Mouse (Mus musculus): ENCODE measurements around the gene Opcml. TPM values are rescaled to one million over a fixed set of nuclear protein-coding genes. Genes with fewer than 3 reads are reported as not detected.
A peak's percentile ranks its signal among the peaks of the same experiment; 100 is the strongest.

Gene Opcml
- polyA plus RNA-seq, 1 experiment from 2014 or later = 4.1 TPM

- H3K36me3 ChIP-seq = no peaks in the 10 kb centered on the region
- H3K4me2 ChIP-seq = no peak overlapping the region
- 82% methylated on average over 5 of the region's 5 CpGs for WGBS
- H3K4me3 ChIP-seq (replicated peaks) = no peak overlapping the region
- H3K9ac ChIP-seq = no peak overlapping the region
- ATAC-seq (ENCODE audit: insufficient read depth, low FRiP score, low read depth) = no peak
- H3K27ac ChIP-seq = no peak overlapping the region
- no peaks in the 10 kb centered on the region for H3K9me3 ChIP-seq
- no peaks in the 10 kb centered on the region for H3K27me3 ChIP-seq (replicated peaks)
- H3K4me1 ChIP-seq = no peaks in the 10 kb centered on the region
Measured at GRCm38 (mm10) chr9:27889636-27890035, 99.1 kb downstream of the Opcml start.

DNA sequence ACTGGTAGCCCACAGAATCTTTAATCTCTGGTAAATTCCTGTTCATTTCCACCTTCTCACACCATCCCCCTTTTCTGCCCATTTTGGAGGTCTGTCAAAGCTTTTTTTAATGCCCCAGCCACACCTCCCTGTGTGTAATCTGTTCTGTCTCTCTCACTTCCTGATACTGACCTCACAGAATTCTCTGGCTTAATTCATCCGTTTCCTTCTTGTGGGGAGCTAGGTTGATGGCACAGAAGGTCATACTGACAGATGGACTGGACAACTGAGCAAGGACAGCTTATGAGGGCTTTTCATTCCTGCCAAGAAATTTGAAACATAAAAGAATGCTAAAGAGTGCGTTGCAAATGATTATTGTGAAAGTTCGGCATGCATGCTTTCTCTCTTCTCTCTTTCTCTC is 126.7 kb downstream of the Opcml start:
- no peaks in the 10 kb centered on the region for H3K9me3 ChIP-seq
- WGBS = 43% methylated on average over 3 of the region's 3 CpGs
- no peaks in the 10 kb centered on the region for H3K36me3 ChIP-seq
- H3K4me3 ChIP-seq (replicated peaks) = no peak overlapping the region
- no peak for ATAC-seq (ENCODE audit: insufficient read depth, low FRiP score, low read depth)
- H3K4me1 ChIP-seq = no peaks in the 10 kb centered on the region
- no peak overlapping the region for H3K9ac ChIP-seq
- H3K4me2 ChIP-seq = no peak overlapping the region
- H3K27me3 ChIP-seq (replicated peaks) = no peaks in the 10 kb centered on the region
- H3K27ac ChIP-seq = no peak overlapping the region

DNA sequence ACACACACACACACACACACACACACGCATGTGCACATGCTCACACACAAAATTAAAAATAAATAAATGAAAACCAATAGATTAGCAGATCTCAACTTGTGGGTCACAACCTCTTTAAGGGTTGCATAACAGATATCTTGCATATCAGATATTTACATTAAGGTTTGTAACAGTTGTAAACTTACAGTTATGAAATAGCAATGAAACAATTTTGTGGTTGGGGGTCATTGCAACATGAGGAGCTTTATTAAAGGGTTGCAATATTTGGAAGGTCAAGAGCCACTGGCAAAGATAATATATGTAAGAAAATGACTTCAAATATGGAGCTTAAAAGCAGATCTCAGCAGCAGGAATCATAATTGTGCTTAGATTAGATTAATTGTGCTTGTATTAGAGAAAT is 132.9 kb downstream of the Opcml start:
- no peaks in the 10 kb centered on the region for H3K4me1 ChIP-seq
- H3K27ac ChIP-seq = no peak overlapping the region
- no peaks in the 10 kb centered on the region for H3K9me3 ChIP-seq
- ATAC-seq (ENCODE audit: insufficient read depth, low FRiP score, low read depth) = no peak
- WGBS = 86% methylated on average over 1 of the region's 1 CpGs
- no peaks in the 10 kb centered on the region for H3K27me3 ChIP-seq (replicated peaks)
- no peak overlapping the region for H3K4me2 ChIP-seq
- no peak overlapping the region for H3K9ac ChIP-seq
- no peak overlapping the region for H3K4me3 ChIP-seq (replicated peaks)
- H3K36me3 ChIP-seq = no peaks in the 10 kb centered on the region

DNA sequence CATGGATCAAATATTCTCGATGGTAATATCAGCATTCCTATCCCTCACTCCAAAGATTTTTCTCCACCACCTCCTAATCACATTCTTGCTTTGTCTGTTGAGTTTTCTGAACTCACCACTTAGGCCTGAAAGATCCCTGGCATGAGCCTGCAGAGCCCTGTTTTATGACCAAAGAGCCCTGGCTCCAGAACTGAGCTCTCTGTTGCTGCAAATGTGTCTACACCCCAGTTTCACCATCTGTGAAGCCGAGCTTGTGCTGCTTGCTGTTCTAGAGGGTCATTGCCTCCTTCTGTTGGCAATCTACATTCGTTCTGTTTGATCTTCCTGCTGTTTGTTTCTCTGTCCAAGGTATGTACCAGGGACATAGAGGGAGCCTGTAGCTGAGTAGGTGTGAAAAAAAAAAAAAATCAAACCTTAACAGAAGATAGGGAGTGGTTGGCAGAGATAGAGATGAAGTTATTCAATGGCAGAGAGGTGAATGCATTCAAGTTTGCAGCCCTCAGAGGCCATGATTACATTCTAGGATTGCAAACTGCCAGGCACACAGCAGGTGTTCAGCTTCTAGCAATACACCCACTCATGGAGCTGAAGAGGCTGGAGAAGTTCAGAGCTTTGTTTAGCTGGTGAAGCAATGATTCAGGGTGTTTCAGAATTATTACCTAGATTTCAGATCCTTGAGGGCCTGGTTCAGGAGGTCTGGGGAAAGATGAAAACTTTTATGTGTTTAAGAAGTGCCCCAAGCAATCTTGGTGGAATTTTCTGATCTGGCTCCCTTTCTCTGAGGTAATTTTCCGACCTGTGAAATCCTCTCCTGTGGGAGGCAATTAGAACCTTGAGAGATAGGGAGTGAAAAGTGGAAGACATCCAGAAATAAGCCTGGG is 133.6 kb downstream of the Opcml start:
- no peak overlapping the region for H3K27ac ChIP-seq
- H3K27me3 ChIP-seq (replicated peaks) = no peaks in the 10 kb centered on the region
- ATAC-seq (ENCODE audit: insufficient read depth, low FRiP score, low read depth) = no peak
- no peak overlapping the region for H3K9ac ChIP-seq
- H3K4me1 ChIP-seq = no peaks in the 10 kb centered on the region
- 61% methylated on average over 4 of the region's 4 CpGs for WGBS
- H3K4me2 ChIP-seq = no peak overlapping the region
- H3K9me3 ChIP-seq = no peaks in the 10 kb centered on the region
- H3K4me3 ChIP-seq (replicated peaks) = no peak overlapping the region
- no peaks in the 10 kb centered on the region for H3K36me3 ChIP-seq

- no peak overlapping the region for H3K4me2 ChIP-seq
- H3K9me3 ChIP-seq = no peaks in the 10 kb centered on the region
- H3K36me3 ChIP-seq = no peaks in the 10 kb centered on the region
- 79% methylated on average over 2 of the region's 2 CpGs for WGBS
- H3K4me3 ChIP-seq (replicated peaks) = no peak overlapping the region
- no peak overlapping the region for H3K27ac ChIP-seq
- H3K9ac ChIP-seq = no peak overlapping the region
- H3K27me3 ChIP-seq (replicated peaks) = no peaks in the 10 kb centered on the region
- ATAC-seq (ENCODE audit: insufficient read depth, low FRiP score, low read depth) = no peak
- no peaks in the 10 kb centered on the region for H3K4me1 ChIP-seq
Measured at GRCm38 (mm10) chr9:27925650-27926049, 135.1 kb downstream of the Opcml start.

- H3K4me2 ChIP-seq = no peak overlapping the region
- no peaks in the 10 kb centered on the region for H3K27me3 ChIP-seq (replicated peaks)
- no peak overlapping the region for H3K9ac ChIP-seq
- no peaks in the 10 kb centered on the region for H3K4me1 ChIP-seq
- no peak overlapping the region for H3K27ac ChIP-seq
- no peaks in the 10 kb centered on the region for H3K36me3 ChIP-seq
- H3K9me3 ChIP-seq = no peaks in the 10 kb centered on the region
- no peak for ATAC-seq (ENCODE audit: insufficient read depth, low FRiP score, low read depth)
- H3K4me3 ChIP-seq (replicated peaks) = no peak overlapping the region
Measured at GRCm38 (mm10) chr9:27937253-27937652, 146.7 kb downstream of the Opcml start.

DNA sequence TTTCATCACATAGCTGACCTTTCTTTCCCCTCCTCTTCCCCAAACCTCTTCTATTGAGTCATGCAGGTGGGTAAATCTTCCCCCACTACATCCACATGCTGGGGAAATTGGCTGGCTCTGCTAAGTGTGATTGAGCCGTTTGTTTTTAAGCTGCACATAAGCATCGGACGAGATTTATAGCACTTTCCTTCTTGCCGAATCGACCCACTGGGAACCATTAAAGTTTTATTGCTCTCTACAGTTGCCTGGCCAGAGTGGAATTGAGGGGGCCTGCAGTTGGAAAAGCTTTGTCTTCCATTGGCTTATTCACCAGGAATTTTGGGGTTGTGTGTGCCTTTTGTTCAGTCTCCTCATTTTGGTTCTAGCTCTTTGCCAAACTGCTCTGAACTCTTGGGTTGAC is 147.1 kb downstream of the Opcml start:
- no peak for ATAC-seq (ENCODE audit: insufficient read depth, low FRiP score, low read depth)
- Histone ChIP-seq H3K4me2 (no peak overlapping the region), H3K27me3 (replicated peaks) (no peaks in the 10 kb centered on the region), H3K9me3 (no peaks in the 10 kb centered on the region), H3K9ac (no peak overlapping the region), H3K4me3 (replicated peaks) (no peak overlapping the region), H3K36me3 (no peaks in the 10 kb centered on the region), H3K27ac (no peak overlapping the region), H3K4me1 (no peaks in the 10 kb centered on the region)
- 74% methylated on average over 5 of the region's 5 CpGs for WGBS

GRCm38 (mm10) chr9:27945323-27946010 is 154.9 kb downstream of the Opcml start:
- H3K4me2 ChIP-seq = no peak overlapping the region
- no peaks in the 10 kb centered on the region for H3K36me3 ChIP-seq
- H3K4me1 ChIP-seq = no peaks in the 10 kb centered on the region
- no peak overlapping the region for H3K4me3 ChIP-seq (replicated peaks)
- H3K27me3 ChIP-seq (replicated peaks) = no peaks in the 10 kb centered on the region
- no peak overlapping the region for H3K27ac ChIP-seq
- no peak for ATAC-seq (ENCODE audit: insufficient read depth, low FRiP score, low read depth)
- H3K9me3 ChIP-seq = no peaks in the 10 kb centered on the region
- WGBS = 44% methylated on average over 11 of the region's 11 CpGs
- H3K9ac ChIP-seq = no peak overlapping the region

- H3K36me3 ChIP-seq = no peaks in the 10 kb centered on the region
- H3K4me3 ChIP-seq (replicated peaks) = no peak overlapping the region
- H3K4me2 ChIP-seq = no peak overlapping the region
- 0 out of 2 replicates have a peak, but pooled peaks have one; percentile 47 for ATAC-seq (ENCODE audit: insufficient read depth, low FRiP score, low read depth)
- no peaks in the 10 kb centered on the region for H3K9me3 ChIP-seq
- H3K27me3 ChIP-seq (replicated peaks) = no peaks in the 10 kb centered on the region
- no peaks in the 10 kb centered on the region for H3K4me1 ChIP-seq
- 47% methylated on average over 5 of the region's 5 CpGs for whole genome bisulfite sequencing
- H3K27ac ChIP-seq = no peak overlapping the region
- H3K9ac ChIP-seq = no peak overlapping the region
Measured at GRCm38 (mm10) chr9:27951110-27951509, 160.5 kb downstream of the Opcml start.

GRCm38 (mm10) chr9:27961682-27962081 is 171.1 kb downstream of the Opcml start:
- no peak overlapping the region for H3K9ac ChIP-seq
- H3K4me3 ChIP-seq (replicated peaks) = no peak overlapping the region
- H3K36me3 ChIP-seq = no peaks in the 10 kb centered on the region
- 85% methylated on average over 3 of the region's 3 CpGs for WGBS
- H3K27me3 ChIP-seq (replicated peaks) = no peaks in the 10 kb centered on the region
- no peak overlapping the region for H3K4me2 ChIP-seq
- H3K27ac ChIP-seq = no peak overlapping the region
- H3K9me3 ChIP-seq = no peaks in the 10 kb centered on the region
- no peaks in the 10 kb centered on the region for H3K4me1 ChIP-seq
- ATAC-seq (ENCODE audit: insufficient read depth, low FRiP score, low read depth) = no peak

DNA sequence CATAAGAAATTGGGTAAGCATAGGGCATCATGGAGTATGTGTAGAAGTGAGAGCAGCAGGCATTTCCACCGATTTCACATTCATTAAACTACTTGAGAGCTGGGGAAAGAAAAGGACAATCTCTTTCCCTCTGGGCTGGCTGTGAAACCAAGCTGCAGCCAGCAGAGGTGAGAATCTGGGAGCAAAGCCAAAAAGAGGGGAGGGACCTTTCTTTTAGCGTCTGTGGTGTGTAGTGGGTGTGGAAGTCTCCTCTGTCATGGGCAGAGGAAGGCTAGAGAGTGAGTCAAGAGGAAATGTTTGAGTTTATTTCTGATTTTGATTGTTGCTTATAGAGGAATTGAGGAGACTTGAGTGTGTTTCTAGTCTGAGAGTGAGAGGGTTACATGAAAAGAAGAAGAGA is 172.8 kb downstream of the Opcml start:
- ATAC-seq (ENCODE audit: insufficient read depth, low FRiP score, low read depth) = no peak
- Histone ChIP-seq H3K27ac (no peak overlapping the region), H3K36me3 (no peaks in the 10 kb centered on the region), H3K27me3 (replicated peaks) (no peaks in the 10 kb centered on the region), H3K4me2 (no peak overlapping the region), H3K9me3 (no peaks in the 10 kb centered on the region), H3K4me1 (no peaks in the 10 kb centered on the region), H3K4me3 (replicated peaks) (no peak overlapping the region), H3K9ac (no peak overlapping the region)
- 31% methylated on average over 2 of the region's 2 CpGs for WGBS

DNA sequence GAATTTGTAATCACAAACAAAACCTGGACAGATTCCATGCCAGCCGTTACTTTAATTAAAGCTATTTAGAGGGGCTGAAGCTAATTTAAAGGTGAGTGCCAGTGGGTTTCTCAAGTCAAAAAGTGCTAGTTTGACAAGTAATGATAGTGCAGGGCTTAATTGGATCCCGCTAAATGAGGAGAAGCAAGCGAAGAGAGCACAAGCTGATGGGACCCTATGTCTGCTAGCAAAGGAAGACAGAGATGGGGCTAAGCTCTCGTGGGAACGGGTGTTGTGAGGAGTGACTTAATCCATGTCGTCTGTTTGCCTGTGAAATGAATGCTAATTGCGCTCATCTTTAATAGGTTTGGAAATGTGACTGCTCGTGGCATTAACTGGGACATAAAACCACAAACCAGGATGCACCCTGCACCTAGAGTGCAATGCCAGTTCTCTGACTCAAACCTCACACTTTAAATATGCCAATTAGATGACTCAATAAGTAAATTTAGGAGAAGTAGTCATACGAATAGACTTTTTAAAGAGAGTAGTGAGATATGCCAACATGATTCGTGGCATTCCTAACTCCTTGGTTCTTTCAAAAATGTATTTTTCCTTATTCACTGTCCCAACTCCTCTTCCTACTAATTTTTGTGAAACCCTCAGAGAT is 174.5 kb downstream of the Opcml start:
- Histone ChIP-seq H3K27ac (no peak overlapping the region), H3K4me1 (no peaks in the 10 kb centered on the region), H3K4me3 (replicated peaks) (no peak overlapping the region), H3K4me2 (no peak overlapping the region), H3K36me3 (no peaks in the 10 kb centered on the region), H3K27me3 (replicated peaks) (no peaks in the 10 kb centered on the region), H3K9me3 (no peaks in the 10 kb centered on the region), H3K9ac (no peak overlapping the region)
- no peak for ATAC-seq (ENCODE audit: insufficient read depth, low FRiP score, low read depth)
- WGBS = 77% methylated on average over 10 of the region's 10 CpGs

Measured in stomach, embryonic 15.5 days (tissue).